Mouse (Mus musculus) CH12.LX (cell line): ENCODE results near the gene Arvcf.

ENCODE experiments used
- CTCF ChIP-seq, 2 experiments: IDR thresholded peaks in 1 of 2; conservative IDR thresholded peaks in 1 of 2; 2 replicates each; pipeline ENCODE4 v1.5.1; 2011 to 2012; ENCODE audit warnings: low read depth in 2 of 2, low read length in 2 of 2, improper control_type of control experiment in 1 of 2, inconsistent platforms in 1 of 2, mild to moderate bottlenecking in 1 of 2, moderate library complexity in 1 of 2
- EP300 ChIP-seq: IDR thresholded peaks from 2 replicates; pipeline ENCODE4 v1.6.1; 2011; ENCODE audit warnings: low read length, improper control_type of control experiment
- KAT2A ChIP-seq: IDR thresholded peaks from 2 replicates; pipeline ENCODE4 v1.6.1; 2012; ENCODE audit warnings: low read length, improper control_type of control experiment, inconsistent platforms; ENCODE audit not compliant: insufficient replicate concordance
- MAFK ChIP-seq: IDR thresholded peaks from 2 replicates; pipeline ENCODE4 v1.6.1; 2011; ENCODE audit warnings: low read length, improper control_type of control experiment; ENCODE audit not compliant: insufficient replicate concordance
- MEF2A ChIP-seq: IDR thresholded peaks from 2 replicates; pipeline ENCODE4 v1.6.1; 2014; ENCODE audit warnings: low read depth, mild to moderate bottlenecking, inconsistent platforms, low read length, improper control_type of control experiment, borderline replicate concordance
- MYC ChIP-seq: IDR thresholded peaks from 2 replicates; pipeline ENCODE4 v1.6.1; 2011; ENCODE audit warnings: low read depth, mild to moderate bottlenecking, improper control_type of control experiment, low read length
- POLR2A ChIP-seq: IDR thresholded peaks from 2 replicates; pipeline ENCODE4 v1.6.1; 2011; ENCODE audit warnings: low read depth, mild to moderate bottlenecking, improper control_type of control experiment, low read length
- SMC3 ChIP-seq: IDR thresholded peaks from 2 replicates; pipeline ENCODE4 v1.6.1; 2011; ENCODE audit warnings: low read depth, low read length, improper control_type of control experiment
- USF1 ChIP-seq: IDR thresholded peaks from 2 replicates; pipeline ENCODE4 v1.6.1; 2014; ENCODE audit warnings: low read depth, mild to moderate bottlenecking, inconsistent platforms, low read length, improper control_type of control experiment
- USF2 ChIP-seq: conservative IDR thresholded peaks from 2 replicates; pipeline ENCODE4 v1.6.1; 2011; ENCODE audit warnings: low read depth, low read length, improper control_type of control experiment
- ZC3H11A ChIP-seq: IDR thresholded peaks from 2 replicates; pipeline ENCODE4 v1.6.1; 2012; ENCODE audit warnings: low read depth, mild to moderate bottlenecking, inconsistent platforms, low read length, improper control_type of control experiment
- ZMIZ1 ChIP-seq: IDR thresholded peaks from 2 replicates; pipeline ENCODE4 v1.6.1; 2012; ENCODE audit warnings: low read depth, mild to moderate bottlenecking, inconsistent platforms, low read length, improper control_type of control experiment

- no peak for TF ChIP-seq POLR2A
- TF ChIP-seq EP300 = no peak
- TF ChIP-seq SMC3 = no peak
- no peak for TF ChIP-seq ZMIZ1
- no peak for TF ChIP-seq KAT2A
- TF ChIP-seq CTCF (conservative IDR thresholded peaks at IDR 0.05 in 1 of 2, IDR thresholded peaks at IDR 0.05 in 1 of 2; ENCODE audit: low read depth in 2 of 2, low read length in 2 of 2) = no peak
- TF ChIP-seq MEF2A = no peak
- no peak for TF ChIP-seq MAFK
- no peak for TF ChIP-seq USF1
- TF ChIP-seq ZC3H11A = no peak
- TF ChIP-seq USF2 = no peak
- TF ChIP-seq MYC = no peak
These were observed 25.6 kb downstream of the Arvcf start for GRCm38 (mm10) chr16:18373632-18374031.
